Mouse (Mus musculus): ENCODE data around the gene Eef1g. TPM values are rescaled to one million over a fixed set of nuclear protein-coding genes. Genes with fewer than 3 reads are reported as not detected.

Gene Eef1g
- polyA plus RNA-seq, 1 experiment from 2014 or later, result 247 TPM

DNA sequence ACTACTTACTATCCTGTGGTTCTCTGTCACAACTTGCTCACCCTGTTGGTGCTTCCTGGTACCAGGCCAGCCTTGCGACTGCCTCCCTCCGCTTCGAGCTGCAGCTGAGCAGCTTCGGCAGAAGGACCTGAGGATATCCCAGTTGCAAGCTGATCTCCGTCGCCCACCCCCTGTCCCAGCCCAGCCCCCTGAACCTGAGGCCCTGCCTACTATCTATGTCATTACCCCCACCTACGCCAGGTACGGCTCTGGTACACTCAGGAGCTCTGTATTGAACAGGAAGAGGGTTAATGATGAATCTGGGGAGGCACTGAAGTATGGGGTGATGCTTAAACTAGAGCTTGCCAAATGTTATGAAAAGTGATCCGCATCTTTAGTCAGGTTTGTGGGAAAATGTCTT lies 45.1 kb upstream of the Eef1g start:
- H3K4me3 ChIP-seq (ENCODE audit: low read depth, low read length), result peak overlapping the region; percentile 81; the same call in 1 of the 2 replicates
- H3K9ac ChIP-seq (ENCODE audit: low read length), result no peak overlapping the region

DNA sequence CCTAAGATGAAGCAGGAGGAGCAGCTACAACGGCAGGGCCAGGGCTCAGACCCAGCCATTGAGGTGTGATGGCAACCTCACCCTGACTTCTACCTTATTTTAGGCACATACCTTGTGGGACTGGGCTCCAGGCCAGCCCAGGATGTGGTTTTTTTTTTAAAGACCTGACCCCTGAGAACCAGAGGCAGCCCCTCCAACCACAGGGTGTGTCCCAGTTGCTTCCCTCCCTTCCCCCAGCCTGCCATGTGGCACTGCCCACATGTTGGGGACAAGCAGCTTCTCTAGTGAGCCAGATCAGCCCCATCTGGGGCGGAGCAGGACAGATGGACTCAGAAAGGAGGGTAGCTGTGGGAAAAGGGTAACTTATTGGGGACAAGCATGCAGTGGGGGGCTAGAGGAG lies 40.1 kb upstream of the Eef1g start:
- DNase-seq (ENCODE audit: low spot score) (no peak), ATAC-seq (ENCODE audit: low FRiP score, low TSS enrichment) (no peak)
- Histone ChIP-seq H3K36me3 (ENCODE audit: control insufficient read depth, insufficient read depth, low read length) (peaks cover 11% of the 10 kb centered on the region; the same call in 1 of the 2 replicates), H3K27ac (replicated peaks) (no peak overlapping the region), H3K4me1 (replicated peaks; ENCODE audit: control insufficient read depth, insufficient read depth) (peaks cover 6% of the 10 kb centered on the region; the same call in 1 of the 2 replicates), H3K4me2 (replicated peaks; ENCODE audit: low read depth) (no peak overlapping the region), H3K9ac (ENCODE audit: low read length) (no peak overlapping the region), H3K27me3 (ENCODE audit: control insufficient read depth, insufficient read depth, low read length) (no peaks in the 10 kb centered on the region), H3K4me3 (ENCODE audit: low read depth, low read length) (no peak overlapping the region), H3K9me3 (ENCODE audit: control insufficient read depth, low read length) (no peaks in the 10 kb centered on the region)
- no peak for TF ChIP-seq EP300 (optimal IDR thresholded peaks at IDR 0.05)
- TF ChIP-seq CTCF (IDR thresholded peaks at IDR 0.05; ENCODE audit: low read depth), result no peak
- 79% methylated on average over 2 of the region's 2 CpGs for WGBS

More for the DNA sequence above, 45.1 kb upstream of the Eef1g start:
- Histone ChIP-seq H3K36me3 (ENCODE audit: control insufficient read depth, insufficient read depth, low read length) (peaks cover 6% of the 10 kb centered on the region; the same call in 1 of the 2 replicates), H3K4me1 (replicated peaks; ENCODE audit: control insufficient read depth, insufficient read depth) (no peaks in the 10 kb centered on the region; the same call in 1 of the 2 replicates), H3K27ac (replicated peaks) (peak overlapping the region; percentile 40; the same call in 1 of the 2 replicates), H3K27me3 (ENCODE audit: control insufficient read depth, insufficient read depth, low read length) (no peaks in the 10 kb centered on the region), H3K9me3 (ENCODE audit: control insufficient read depth, low read length) (no peaks in the 10 kb centered on the region), H3K4me2 (replicated peaks; ENCODE audit: low read depth) (peak overlapping the region; percentile 62; the same call in 1 of the 2 replicates)
- DNase-seq (ENCODE audit: low spot score) (no peak), ATAC-seq (ENCODE audit: low FRiP score, low TSS enrichment) (no peak)
- WGBS, result 57% methylated on average over 9 of the region's 9 CpGs
- TF ChIP-seq EP300 (optimal IDR thresholded peaks at IDR 0.05) (no peak), CTCF (IDR thresholded peaks at IDR 0.05; ENCODE audit: low read depth) (no peak)

DNA sequence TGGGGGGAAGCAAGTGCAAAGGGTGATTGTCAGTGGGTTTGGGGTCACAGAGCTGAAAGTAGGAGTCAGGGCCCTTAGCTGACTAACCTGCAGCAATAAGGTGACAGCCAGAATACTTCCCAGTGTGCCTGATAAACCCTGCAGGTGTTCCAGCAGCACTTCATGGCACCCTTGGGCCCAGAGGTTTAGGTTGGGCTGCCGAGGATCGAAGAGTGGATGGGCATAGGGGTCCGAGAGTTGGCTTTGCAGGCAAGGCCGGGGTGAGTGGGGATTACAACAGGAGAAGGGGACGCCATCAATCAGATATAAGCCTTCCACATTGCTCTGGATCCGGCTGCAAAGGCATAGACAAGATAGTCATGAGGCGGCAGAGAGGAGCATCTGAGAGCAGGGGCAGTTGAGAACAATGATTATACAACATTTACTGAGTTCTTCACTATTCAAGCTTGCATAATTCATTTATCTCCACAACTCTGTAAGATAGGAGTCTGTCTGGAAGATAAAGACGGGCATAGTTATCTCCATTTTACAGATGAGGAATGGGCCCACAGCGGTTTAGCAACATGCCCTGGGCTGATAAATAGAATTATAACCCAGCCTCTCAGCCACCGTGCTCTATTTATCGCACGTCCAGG lies 38.8 kb upstream of the Eef1g start:
- Histone ChIP-seq H3K27ac (replicated peaks) (no peak overlapping the region), H3K36me3 (ENCODE audit: control insufficient read depth, insufficient read depth, low read length) (peaks cover 11% of the 10 kb centered on the region; the same call in 1 of the 2 replicates), H3K9ac (ENCODE audit: low read length) (no peak overlapping the region; the same call in 1 of the 2 replicates), H3K4me3 (ENCODE audit: low read depth, low read length) (no peak overlapping the region), H3K4me2 (replicated peaks; ENCODE audit: low read depth) (no peak overlapping the region), H3K9me3 (ENCODE audit: control insufficient read depth, low read length) (no peaks in the 10 kb centered on the region), H3K27me3 (ENCODE audit: control insufficient read depth, insufficient read depth, low read length) (no peaks in the 10 kb centered on the region), H3K4me1 (replicated peaks; ENCODE audit: control insufficient read depth, insufficient read depth) (peaks cover 6% of the 10 kb centered on the region; the same call in 1 of the 2 replicates)
- DNase-seq (ENCODE audit: low spot score) (no peak), ATAC-seq (ENCODE audit: low FRiP score, low TSS enrichment) (no peak)
- WGBS, result 85% methylated on average over 12 of the region's 12 CpGs
- TF ChIP-seq CTCF (IDR thresholded peaks at IDR 0.05; ENCODE audit: low read depth) (no peak), EP300 (optimal IDR thresholded peaks at IDR 0.05) (no peak)

DNA sequence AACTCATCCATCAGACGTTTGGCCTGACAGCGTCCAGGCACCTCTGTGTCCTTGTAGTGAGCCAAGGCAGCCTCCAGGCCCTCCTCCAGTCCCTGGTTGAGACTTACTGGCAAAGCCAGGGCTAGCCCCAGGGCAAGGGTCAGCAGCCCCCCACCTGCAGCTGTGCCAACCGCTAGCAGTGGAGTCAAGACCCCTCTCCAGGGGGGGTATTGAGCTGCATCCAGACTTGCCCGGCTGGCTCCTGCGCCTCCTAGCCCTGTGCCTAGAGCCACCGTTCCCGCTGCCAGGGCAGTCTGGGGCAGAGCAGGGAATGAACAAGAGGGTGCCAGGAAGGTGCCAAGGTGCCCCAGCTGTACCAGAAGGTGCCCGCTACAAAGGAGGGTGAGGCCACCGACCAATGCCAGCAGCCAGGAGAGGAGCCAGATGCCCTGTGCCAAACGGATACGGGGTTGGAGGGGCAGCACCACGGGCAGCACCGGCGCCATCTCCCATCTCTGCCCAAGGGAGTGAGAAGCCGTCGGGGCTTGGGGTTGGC lies 38.1 kb upstream of the Eef1g start:
- DNase-seq (ENCODE audit: low spot score), result no peak
- H3K9me3 ChIP-seq (ENCODE audit: control insufficient read depth, low read length), result no peaks in the 10 kb centered on the region
- peak overlapping the region; percentile 88 for H3K9ac ChIP-seq (ENCODE audit: low read length)
- no peaks in the 10 kb centered on the region for H3K27me3 ChIP-seq (ENCODE audit: control insufficient read depth, insufficient read depth, low read length)
- peak overlapping the region; percentile 93 for H3K27ac ChIP-seq (replicated peaks)
- TF ChIP-seq EP300 (optimal IDR thresholded peaks at IDR 0.05), result no peak
- TF ChIP-seq CTCF (IDR thresholded peaks at IDR 0.05; ENCODE audit: low read depth), result no peak
- peaks cover 11% of the 10 kb centered on the region; the same call in 1 of the 2 replicates for H3K36me3 ChIP-seq (ENCODE audit: control insufficient read depth, insufficient read depth, low read length)
- H3K4me1 ChIP-seq (replicated peaks; ENCODE audit: control insufficient read depth, insufficient read depth), result peaks cover 6% of the 10 kb centered on the region; the same call in 1 of the 2 replicates
- 31% methylated on average over 16 of the region's 16 CpGs for WGBS
- peak overlapping the region; percentile 81 for H3K4me3 ChIP-seq (ENCODE audit: low read depth, low read length)
- ATAC-seq (ENCODE audit: low FRiP score, low TSS enrichment), result peak; percentile 11; the same call in 1 of the 2 replicates
- peak overlapping the region; percentile 90 for H3K4me2 ChIP-seq (replicated peaks; ENCODE audit: low read depth)

DNA sequence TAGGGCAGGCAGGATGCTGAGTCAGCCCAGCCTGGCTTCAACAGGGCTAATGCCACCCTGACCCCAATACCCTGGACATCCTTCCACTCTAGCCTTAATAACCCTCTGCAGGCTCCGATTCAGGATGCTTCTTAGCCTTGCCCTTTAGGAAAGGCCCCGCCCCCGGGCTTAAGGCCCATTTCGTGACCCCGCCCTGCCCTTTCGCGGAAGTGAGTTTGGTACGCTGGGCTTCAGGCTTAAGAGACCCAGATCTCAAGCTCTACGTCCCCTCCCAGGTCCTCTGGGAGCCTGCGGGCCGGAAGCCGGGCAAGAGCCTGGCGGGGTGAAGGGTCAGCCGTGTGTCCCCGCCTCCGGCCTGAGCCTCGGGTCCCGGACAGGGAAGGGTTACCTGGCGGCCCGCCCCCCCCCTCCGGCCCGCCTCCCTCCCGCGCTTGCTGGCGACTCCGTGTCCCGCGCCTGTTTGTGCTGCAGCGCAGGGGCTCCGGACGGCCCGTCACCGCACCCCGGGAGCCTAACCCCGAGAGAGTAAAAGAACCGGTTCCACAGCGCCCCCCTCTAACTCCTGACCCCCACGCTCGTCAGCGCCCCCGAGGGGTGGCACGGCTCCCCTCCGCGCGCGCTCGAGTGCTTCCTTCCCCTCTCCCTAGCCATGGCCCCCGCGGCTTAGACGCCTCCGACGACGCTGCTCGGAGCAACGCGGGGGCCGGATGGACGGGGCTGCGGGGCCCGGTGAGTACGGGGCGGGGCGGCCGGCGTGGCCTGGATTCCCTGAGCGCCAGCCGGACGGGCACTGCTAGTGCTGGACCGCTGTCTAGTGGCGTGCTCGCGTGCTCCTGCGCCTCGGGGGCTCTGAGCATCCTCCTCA lies 37.4 kb upstream of the Eef1g start, which contains the start of the genes Rom1 and Eml3:
Gene Rom1, minus strand, starts transcription at position 133 of the 865 bp plus-strand sequence.
Gene Eml3, plus strand, starts transcription at position 329 of the 865 bp plus-strand sequence.
- TF ChIP-seq EP300 (optimal IDR thresholded peaks at IDR 0.05), result no peak
- TF ChIP-seq CTCF (IDR thresholded peaks at IDR 0.05; ENCODE audit: low read depth), result peak; percentile 63
- peaks cover 6% of the 10 kb centered on the region; the same call in 1 of the 2 replicates for H3K4me1 ChIP-seq (replicated peaks; ENCODE audit: control insufficient read depth, insufficient read depth)
- DNase-seq (ENCODE audit: low spot score) (peak; percentile 88), ATAC-seq (ENCODE audit: low FRiP score, low TSS enrichment) (peak; percentile 84)
- H3K4me3 ChIP-seq (ENCODE audit: low read depth, low read length), result peak within 1 kb of the TSS; percentile 81
- H3K27me3 ChIP-seq (ENCODE audit: control insufficient read depth, insufficient read depth, low read length), result no peaks in the 10 kb centered on the region
- peak within 1 kb of the TSS; percentile 93 for H3K27ac ChIP-seq (replicated peaks)
- peaks cover 11% of the 10 kb centered on the region; the same call in 1 of the 2 replicates for H3K36me3 ChIP-seq (ENCODE audit: control insufficient read depth, insufficient read depth, low read length)
- no peaks in the 10 kb centered on the region for H3K9me3 ChIP-seq (ENCODE audit: control insufficient read depth, low read length)
- under 1% methylated on average over 31 of the region's 74 CpGs for WGBS
- peak within 1 kb of the TSS; percentile 88 for H3K9ac ChIP-seq (ENCODE audit: low read length)
- peak within 1 kb of the TSS; percentile 90 for H3K4me2 ChIP-seq (replicated peaks; ENCODE audit: low read depth)
